Mouse (Mus musculus) c-Kit-positive CD71-negative TER-119-negative erythroid progenitor cells, embryonic 14.5 days (primary cell): ENCODE data around the gene 3110009E18Rik.

ENCODE experiments used
- DNase-seq: peaks from one replicate; pipeline ENCODE4 v3.0.0-alpha.2; 2013; ENCODE audit warnings: low read depth

The 3110009E18Rik gene

GRCm38 (mm10) chr1:120196724-120197123, 75.7 kb downstream of the 3110009E18Rik start:
- no peak for DNase-seq

DNA sequence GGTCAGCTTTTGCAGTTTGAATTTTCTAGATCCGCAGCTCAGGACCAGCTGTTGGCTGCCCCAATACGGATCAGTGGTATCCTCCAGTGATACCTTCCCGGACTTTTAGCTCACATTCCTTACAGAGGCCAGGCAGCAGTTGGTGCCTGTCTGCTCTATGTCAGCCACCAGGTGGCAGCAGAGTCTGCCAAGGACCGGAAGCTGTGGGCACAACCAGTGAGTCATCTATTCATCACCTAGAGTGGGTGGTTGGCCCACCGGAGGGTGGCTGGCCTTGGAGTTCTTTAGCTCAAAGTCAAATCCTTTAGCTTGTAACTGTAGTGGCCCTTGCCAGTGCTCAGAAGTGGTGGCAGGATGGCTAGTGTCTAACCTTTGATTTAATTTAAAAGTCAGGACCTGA, 76.2 kb downstream of the 3110009E18Rik start:
- DNase-seq, result peak; percentile 68

DNA sequence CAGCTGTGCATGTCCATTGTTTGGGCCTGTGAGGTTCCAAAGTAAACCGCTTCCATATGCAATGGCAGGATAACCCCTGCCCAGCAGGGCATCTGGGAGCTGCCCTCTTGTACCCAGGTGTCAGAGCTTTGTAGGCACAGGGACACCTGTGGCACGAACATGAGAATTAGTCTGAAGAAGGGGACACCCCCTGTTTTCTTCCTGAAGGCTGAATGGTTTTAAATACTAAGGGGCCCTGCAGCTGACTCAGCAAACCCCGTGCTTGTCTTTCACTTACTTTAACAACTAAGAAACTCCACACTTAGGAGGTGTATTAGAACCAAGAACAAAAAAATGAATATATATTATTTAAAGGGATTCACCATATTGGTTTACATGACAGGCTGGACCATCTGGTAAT, 77.2 kb downstream of the 3110009E18Rik start:
- no peak for DNase-seq

DNA sequence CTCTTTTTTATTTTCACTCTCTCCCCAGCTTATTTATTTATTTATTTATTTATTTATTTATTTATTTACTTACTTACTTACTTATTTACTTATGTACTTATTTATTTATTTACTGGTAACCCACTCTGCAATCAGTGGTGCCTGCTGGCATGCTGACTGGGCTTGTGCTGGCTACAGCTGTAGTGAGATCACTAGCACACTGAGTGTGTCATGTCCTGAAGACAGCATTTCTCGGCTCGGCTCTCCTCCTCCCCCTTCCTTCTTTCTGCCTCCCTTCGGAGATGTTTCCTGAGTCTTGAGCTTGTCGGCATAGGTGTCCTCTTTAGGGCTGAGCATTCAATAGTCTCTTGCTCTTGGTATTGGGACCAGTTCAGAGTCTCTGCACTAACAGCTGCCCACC, 78.0 kb downstream of the 3110009E18Rik start:
- no peak for DNase-seq

DNA sequence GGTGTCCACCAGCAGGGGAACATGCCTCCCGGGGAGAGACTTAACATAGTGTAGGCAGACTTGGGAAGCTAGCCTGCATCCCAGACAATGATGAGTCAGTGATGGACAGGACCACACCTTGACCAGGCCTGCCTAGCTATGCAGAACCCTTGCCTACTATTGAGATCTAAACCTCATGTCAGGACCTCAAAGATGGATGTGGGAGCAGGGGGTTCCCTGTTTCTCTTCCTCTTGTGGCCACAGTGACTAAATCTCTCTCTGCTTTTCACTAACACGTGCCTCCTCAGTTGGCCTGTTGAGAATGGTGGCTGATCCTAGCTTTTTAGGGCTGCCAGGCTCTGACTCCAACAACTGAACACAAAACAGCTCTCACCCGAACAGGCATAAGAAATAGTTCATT, 81.6 kb downstream of the 3110009E18Rik start:
- no peak for DNase-seq

- no peak for DNase-seq
These were observed 82.8 kb downstream of the 3110009E18Rik start for GRCm38 (mm10) chr1:120203836-120204235.

- DNase-seq, result no peak
These were observed 83.8 kb downstream of the 3110009E18Rik start for GRCm38 (mm10) chr1:120204834-120205233.

GRCm38 (mm10) chr1:120207568-120207967, 86.6 kb downstream of the 3110009E18Rik start:
- DNase-seq, result no peak

GRCm38 (mm10) chr1:120208502-120209230, 87.7 kb downstream of the 3110009E18Rik start:
- no peak for DNase-seq

DNA sequence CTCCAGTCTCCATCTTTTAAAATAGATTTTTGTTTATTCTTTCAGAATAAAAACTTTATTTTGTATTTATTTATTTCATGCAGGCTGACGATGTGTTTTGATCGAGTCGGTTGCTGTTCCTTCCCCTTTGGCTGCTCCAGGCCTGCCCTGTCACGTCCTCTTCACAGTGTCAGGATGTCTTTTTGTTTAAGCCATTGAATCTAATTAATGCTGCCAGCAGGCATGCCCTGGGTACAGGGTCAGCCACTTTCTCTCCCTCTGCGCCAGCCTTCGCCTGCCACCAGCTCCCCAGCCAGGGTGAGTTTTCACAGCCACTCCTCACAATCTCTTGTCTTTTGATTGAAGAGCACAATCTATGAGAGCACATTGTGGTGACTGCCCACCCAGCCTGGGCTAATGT, 99.9 kb downstream of the 3110009E18Rik start:
- DNase-seq, result no peak

DNA sequence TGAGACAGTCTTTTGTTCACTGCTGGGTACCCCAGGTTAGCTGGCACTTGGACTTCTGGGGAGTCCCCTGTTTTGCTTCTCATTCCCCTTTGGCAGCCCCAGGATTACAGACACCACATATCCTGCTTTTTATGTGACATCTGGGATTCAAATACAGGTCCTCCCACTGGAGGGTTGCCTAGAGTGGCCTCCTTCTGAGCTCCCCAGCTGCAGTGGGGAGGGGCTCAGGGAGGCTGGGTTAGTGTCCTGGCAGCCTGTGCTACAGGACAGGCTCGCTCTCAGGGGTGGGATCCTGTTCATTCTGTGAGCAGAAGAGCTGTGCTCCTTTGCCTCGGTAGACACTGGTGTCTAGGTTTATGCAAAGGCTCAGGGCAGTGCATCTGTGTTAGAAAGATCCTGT, 100.3 kb downstream of the 3110009E18Rik start:
- DNase-seq, result no peak

- no peak for DNase-seq
These were observed 102.6 kb downstream of the 3110009E18Rik start for GRCm38 (mm10) chr1:120223613-120224012.

- DNase-seq, result no peak
These were observed 108.9 kb downstream of the 3110009E18Rik start for GRCm38 (mm10) chr1:120229723-120230471.

DNA sequence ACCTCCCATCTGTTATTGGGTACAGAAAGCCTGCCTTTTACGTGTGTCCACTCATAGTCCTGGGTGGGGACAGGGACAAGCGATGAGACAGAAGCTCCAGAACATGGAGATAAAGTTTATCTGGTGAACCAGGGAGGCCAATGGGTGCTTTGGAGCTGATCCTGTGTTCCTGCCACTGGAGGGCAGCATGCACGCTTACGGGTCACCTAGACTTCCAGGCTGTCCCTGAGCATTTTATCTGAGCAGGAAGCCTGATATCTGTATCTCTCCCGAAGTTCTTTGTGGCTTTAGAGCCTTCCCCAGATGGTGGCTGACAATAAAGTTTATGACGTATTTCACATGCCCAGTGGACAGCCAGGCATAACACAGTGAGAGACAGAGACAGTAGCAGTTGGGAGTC, 110.3 kb downstream of the 3110009E18Rik start:
- no peak for DNase-seq

DNA sequence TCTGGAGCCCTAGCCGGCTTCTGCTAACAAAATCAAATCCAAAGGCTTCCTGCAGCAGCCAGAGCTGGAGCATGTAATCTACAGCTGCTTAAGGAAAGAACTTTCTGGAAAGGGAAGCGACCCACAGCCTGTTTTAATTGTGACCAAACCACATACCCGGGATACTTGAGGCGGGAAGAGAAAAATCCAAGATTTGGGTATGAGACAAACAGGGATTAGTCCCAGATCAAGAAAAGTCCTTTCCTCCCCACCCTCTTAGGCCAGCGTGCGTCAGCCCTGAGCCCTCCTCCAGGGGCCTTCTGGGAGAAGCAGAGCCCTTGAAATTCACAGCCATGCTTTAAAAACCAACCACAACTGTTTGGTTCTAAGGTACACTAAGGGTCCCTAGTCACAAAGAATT, 111.2 kb downstream of the 3110009E18Rik start:
- no peak for DNase-seq

- no peak for DNase-seq
These were observed 114.7 kb downstream of the 3110009E18Rik start for GRCm38 (mm10) chr1:120235631-120236215.

- DNase-seq, result no peak
These were observed 115.4 kb downstream of the 3110009E18Rik start for GRCm38 (mm10) chr1:120236424-120236823.

- DNase-seq, result no peak
These were observed 116.1 kb downstream of the 3110009E18Rik start for GRCm38 (mm10) chr1:120237068-120237467.
